Mouse (Mus musculus) megakaryocyte, adult 5-6 weeks (primary cell): ENCODE measurements around the gene Tbkbp1. TPM values are rescaled to one million over a fixed set of nuclear protein-coding genes. Genes with fewer than 3 reads are reported as not detected.
"Not testable (repeated sequence)": the region's sequence is repeated elsewhere in the genome, so short reads cannot be mapped to it uniquely, and the experiment has no call there.

ENCODE experiments used
- ATAC-seq: 2 replicates; pipeline ENCODE4 v1.8.0; 2016; ENCODE audit warnings: mild to moderate bottlenecking, inconsistent platforms; ENCODE audit not compliant: poor library complexity, severe bottlenecking
- total RNA-seq, 2 experiments: library from RNA; stranded (forward) in 1 of 2; stranded (reverse) in 1 of 2; fragments of 153-499, 151-499 nt in 1 of 2; fragments of 221-1000, 200-1000 nt in 1 of 2; gene quantifications; 2 replicates each; pipeline versions ENCODE4 v1.2.3 to v1.2.4; 2015 to 2017

Tbkbp1 gene
- 16.0 and 17.6 TPM in 2 replicates for total RNA-seq (2015)
- 13.6 and 17.2 TPM in 2 replicates for total RNA-seq (2017)

DNA sequence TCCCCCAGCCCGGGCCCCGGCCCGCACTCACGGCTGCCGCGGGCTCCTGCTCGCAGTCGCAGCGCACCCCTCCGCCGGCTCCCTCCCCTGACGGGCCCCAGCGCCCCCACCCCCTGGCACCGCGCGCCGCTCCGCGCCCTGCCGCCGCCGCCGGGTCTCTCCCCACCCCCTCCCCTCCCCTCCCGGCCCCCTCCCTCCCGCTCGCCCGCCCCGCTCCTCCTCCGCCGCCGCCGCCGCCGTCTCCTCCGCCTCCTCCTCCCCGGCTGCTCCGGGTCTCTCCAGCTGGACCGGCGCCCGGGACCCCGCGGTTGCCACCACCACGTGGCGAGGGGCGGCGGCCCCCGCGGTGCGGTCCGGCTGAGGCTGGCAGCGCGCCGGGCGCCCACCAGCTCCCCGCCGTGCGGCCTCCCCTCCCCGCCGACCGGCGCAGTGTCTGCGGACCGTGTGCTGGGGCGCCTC lies at the start of gene Tbkbp1:
Gene Tbkbp1, minus strand, starts transcription at position 153 of the 459 bp plus-strand sequence.
- no peak for ATAC-seq

DNA sequence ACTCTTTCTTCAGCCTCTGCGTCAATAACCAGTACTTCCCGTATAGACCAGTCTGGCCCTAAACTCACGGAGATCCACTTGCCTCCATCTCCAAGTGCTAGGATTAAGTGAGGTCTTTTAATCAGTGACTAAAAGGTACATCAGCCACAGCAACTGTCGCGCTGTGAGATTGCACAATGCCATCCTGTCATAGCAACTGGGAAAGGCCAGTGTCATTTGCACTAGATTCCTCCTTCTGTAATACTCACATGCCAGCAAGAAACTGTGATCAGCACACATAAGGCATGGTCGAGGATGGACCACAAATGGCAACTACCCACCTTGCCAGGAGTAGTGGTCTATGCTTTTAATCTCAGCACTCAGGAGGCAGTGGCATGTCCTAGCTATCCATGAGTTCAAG lies 48.2 kb upstream of the Tbkbp1 start:
- no peak for ATAC-seq

- 0 out of 2 replicates have a peak, but pooled peaks have one; percentile 45 for ATAC-seq
Measured at GRCm38 (mm10) chr11:97198601-97199000, 47.3 kb upstream of the Tbkbp1 start.

DNA sequence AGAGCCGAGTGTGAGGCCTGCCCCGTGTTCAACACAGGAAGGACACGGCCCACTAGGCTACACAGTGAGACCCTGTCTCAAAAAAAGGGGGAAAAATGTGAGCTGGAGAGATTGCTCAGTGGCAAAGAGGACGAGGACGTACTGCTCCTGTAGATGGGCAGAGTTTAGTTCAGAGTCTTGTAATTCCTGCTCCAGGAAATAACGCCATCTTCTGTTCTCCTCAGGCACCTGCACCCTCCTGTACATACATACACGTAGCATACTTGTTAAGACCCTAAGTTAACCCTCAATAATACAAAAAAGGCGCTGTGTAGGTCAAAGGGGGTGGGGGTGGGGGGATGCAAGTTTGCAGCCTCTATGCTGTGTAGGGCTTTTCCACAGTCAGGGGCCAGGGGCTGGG lies 45.7 kb upstream of the Tbkbp1 start:
- no peak for ATAC-seq

GRCm38 (mm10) chr11:97196541-97196940 lies 45.2 kb upstream of the Tbkbp1 start:
- ATAC-seq = no peak

DNA sequence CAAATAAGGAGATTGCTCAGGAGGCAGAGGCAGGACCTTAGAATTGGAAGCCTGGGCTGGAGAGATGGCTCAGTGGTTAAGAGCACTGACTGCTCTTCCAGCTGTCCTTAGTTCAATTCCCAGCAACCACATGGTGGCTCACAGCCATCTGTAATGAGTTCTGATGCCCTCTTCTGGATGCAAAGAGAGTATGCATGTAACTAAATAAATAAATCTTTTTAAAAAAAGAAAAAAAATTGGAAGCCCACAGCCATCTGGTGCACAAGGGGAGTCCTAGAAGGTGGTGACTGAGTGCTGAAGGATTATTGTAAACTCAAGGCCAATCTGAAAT lies 41.3 kb upstream of the Tbkbp1 start:
- no peak for ATAC-seq

DNA sequence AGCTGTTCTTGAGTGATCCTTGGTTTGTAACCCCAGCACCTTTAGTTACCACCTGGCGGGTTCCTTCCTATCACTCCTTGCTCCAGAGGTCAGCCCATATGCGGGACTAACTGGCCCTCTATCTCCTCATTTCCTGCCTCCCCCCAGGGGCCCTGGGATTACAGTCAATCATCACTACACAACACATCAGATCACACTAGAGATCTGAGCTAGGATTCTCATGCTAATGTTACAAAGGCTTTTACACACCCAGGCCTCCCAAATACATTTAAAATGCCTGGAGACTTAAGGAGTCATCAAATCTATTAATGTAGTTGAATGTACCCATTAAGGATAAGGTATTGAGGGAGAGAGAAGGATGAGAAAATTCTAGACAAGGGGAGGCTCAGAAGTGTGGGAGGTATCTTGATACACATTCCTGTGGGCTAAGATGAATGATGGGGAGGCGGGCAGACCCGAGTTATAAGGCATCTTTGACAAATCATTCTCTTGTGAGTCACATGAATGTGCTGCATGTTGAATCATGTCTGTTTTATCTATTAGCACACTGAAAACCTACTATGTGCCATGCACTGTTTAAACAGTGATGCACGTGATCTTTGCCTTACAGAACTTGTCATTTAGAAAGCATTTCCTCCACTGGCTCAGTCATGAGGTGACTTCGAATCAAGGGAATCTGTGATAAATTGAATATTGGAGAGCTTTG lies 40.8 kb upstream of the Tbkbp1 start:
- no peak for ATAC-seq

DNA sequence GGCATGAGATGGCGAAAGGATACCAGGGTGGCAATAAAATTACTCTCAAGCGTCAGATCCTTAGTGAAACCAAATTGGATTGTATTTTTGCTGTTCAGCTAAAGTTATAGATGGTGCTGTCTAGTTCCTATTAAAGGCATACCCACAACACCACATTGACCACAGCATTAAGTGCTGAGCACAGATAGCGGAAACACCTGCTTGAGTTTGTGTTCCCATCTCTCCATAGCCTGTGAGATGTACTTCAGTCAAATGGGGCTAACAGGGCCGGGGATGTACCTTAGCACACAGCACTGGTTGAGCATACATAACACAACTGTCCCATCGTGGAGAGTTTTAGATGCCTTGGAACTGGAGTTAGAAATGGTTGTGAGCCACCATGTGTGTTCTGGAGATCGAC lies 39.7 kb upstream of the Tbkbp1 start:
- no peak for ATAC-seq

- not testable (repeated sequence) for ATAC-seq
Measured at GRCm38 (mm10) chr11:97189645-97190044, 38.4 kb upstream of the Tbkbp1 start.

- ATAC-seq = no peak
Measured at GRCm38 (mm10) chr11:97189231-97189630, 37.9 kb upstream of the Tbkbp1 start.

DNA sequence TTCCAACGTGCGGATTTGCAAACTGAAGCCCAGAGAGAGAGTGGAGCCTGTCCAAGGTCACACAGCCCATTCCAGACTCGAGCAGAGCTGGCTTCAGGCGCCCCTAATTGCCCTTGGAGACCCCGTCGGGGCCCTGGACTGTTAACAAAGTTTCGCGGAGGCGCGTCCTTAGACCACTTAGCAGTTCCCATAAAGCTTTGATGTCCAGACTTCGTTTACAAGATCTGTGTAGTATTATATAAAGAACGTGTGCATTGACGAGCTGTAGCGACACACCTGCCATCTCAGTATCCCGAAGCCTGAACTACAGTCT lies 37.3 kb upstream of the Tbkbp1 start:
- ATAC-seq = no peak

- peak; percentile 80 for ATAC-seq
Measured at GRCm38 (mm10) chr11:97187764-97188642, 36.7 kb upstream of the Tbkbp1 start, which contains the start of gene Kpnb1. Gene Kpnb1 (minus strand): TSS chr11:97187881.

- peak; percentile 74 for ATAC-seq
Measured at GRCm38 (mm10) chr11:97186947-97187763, 35.9 kb upstream of the Tbkbp1 start.

GRCm38 (mm10) chr11:97185704-97186614 lies 34.7 kb upstream of the Tbkbp1 start:
- no peak for ATAC-seq

- ATAC-seq = no peak
Measured at GRCm38 (mm10) chr11:97184875-97185274, 33.6 kb upstream of the Tbkbp1 start.

- no peak for ATAC-seq
Measured at GRCm38 (mm10) chr11:97182446-97182845, 31.2 kb upstream of the Tbkbp1 start.

DNA sequence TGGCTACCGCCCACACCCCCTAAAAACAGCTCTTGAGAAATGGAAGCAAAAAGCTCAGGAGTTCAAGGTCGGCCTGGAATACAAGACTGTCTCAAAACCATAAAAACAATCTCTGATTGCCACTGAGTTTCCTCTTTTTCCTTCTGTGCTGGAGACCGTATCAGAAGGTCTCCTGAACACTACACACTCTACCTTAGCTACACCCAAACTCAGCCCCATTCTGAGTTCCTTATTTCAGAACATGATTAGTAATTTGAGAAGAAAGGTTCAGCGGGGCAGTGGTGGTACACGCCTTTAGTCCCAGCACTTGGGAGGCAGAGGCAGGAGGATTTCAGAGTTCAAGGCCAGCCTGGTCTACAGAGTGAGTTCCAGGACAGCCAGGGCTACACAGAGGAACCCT lies 29.8 kb upstream of the Tbkbp1 start:
- ATAC-seq = no peak

- ATAC-seq = no peak
Measured at GRCm38 (mm10) chr11:97178198-97178597, 26.9 kb upstream of the Tbkbp1 start.

DNA sequence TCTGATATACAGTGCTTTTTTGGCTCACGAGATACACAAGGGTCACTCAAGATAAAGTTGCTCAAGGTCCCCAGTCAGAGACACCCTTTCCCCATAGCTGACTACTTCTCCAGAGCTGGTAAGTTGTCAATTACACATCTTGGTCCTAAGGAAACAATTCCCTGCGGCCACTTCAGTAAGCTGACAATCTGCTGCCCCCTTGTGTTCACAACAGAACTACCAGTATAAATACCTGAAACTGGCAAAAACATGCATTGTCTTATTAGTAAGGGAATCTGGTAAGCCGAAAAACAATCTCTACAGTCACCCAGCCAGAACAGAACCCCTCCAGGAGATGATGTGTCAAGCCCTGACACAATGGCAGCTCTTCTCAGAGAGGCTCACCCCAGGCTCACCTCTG lies 25.6 kb upstream of the Tbkbp1 start:
- peak; percentile 71; the same call in 1 of the 2 replicates for ATAC-seq

- no peak for ATAC-seq
Measured at GRCm38 (mm10) chr11:97175499-97175898, 24.2 kb upstream of the Tbkbp1 start.
